Mouse (Mus musculus) liver, adult (tissue): ENCODE results near the gene Syna.

Experiments
- GATA4 ChIP-seq: IDR thresholded peaks from 2 replicates; pipeline ENCODE4 v1.6.1; 2014; ENCODE audit warnings: mild to moderate bottlenecking, low read length; ENCODE audit not compliant: insufficient replicate concordance

Syna gene

GRCm38 (mm10) chr5:134560071-134560449 is at the start of gene Syna:
TSS of gene Syna (minus strand) at chr5:134560171.
- TF ChIP-seq GATA4 = no peak

- no peak for TF ChIP-seq GATA4
Measured at GRCm38 (mm10) chr5:134607121-134607520, 47.1 kb upstream of the Syna start.

GRCm38 (mm10) chr5:134606314-134606713 is 46.3 kb upstream of the Syna start:
- no peak for TF ChIP-seq GATA4

GRCm38 (mm10) chr5:134604376-134604775 is 44.4 kb upstream of the Syna start:
- TF ChIP-seq GATA4 = no peak

GRCm38 (mm10) chr5:134597711-134598110 is 37.7 kb upstream of the Syna start:
- no peak for TF ChIP-seq GATA4

GRCm38 (mm10) chr5:134593093-134593492 is 33.1 kb upstream of the Syna start:
- no peak for TF ChIP-seq GATA4

- TF ChIP-seq GATA4 = peak; percentile 10; the same call in 1 of the 2 replicates
Measured at GRCm38 (mm10) chr5:134592026-134592581, 32.1 kb upstream of the Syna start.

- no peak for TF ChIP-seq GATA4
Measured at GRCm38 (mm10) chr5:134589900-134590299, 29.9 kb upstream of the Syna start.

- TF ChIP-seq GATA4 = no peak
Measured at GRCm38 (mm10) chr5:134584798-134585197, 24.8 kb upstream of the Syna start.

GRCm38 (mm10) chr5:134583884-134584213 is 23.9 kb upstream of the Syna start:
- TF ChIP-seq GATA4 = no peak

- no peak for TF ChIP-seq GATA4
Measured at GRCm38 (mm10) chr5:134583006-134583883, 23.3 kb upstream of the Syna start.

GRCm38 (mm10) chr5:134582221-134582907 is 22.4 kb upstream of the Syna start:
- TF ChIP-seq GATA4 = no peak

- TF ChIP-seq GATA4 = no peak
Measured at GRCm38 (mm10) chr5:134581146-134581545, 21.2 kb upstream of the Syna start, which contains the start of gene Rfc2. TSS of gene Rfc2 (plus strand) at chr5:134581366.

- no peak for TF ChIP-seq GATA4
Measured at GRCm38 (mm10) chr5:134579135-134579534, 19.2 kb upstream of the Syna start.

GRCm38 (mm10) chr5:134577534-134577933 is 17.6 kb upstream of the Syna start:
- TF ChIP-seq GATA4 = no peak
